Mouse (Mus musculus) c-Kit-positive CD71-positive TER-119-positive erythroid progenitor cells, embryonic 14.5 days (primary cell): ENCODE measurements around the gene Ccdc9.
A peak's percentile ranks its signal among the peaks of the same experiment; 100 is the strongest.
"Not testable (repeated sequence)": the region's sequence is repeated elsewhere in the genome, so short reads cannot be mapped to it uniquely, and the experiment has no call there.

ENCODE experiments used
- DNase-seq: peaks from one replicate; pipeline ENCODE4 v3.0.0-alpha.2; 2013; ENCODE audit warnings: low spot score

Ccdc9 gene

GRCm38 (mm10) chr7:16308093-16308492, 21.5 kb upstream of the Ccdc9 start, which contains the start of gene Bbc3:
Gene Bbc3, plus strand, starts transcription at chr7:16308393.
- not testable (repeated sequence) for DNase-seq

GRCm38 (mm10) chr7:16307141-16307540, 20.5 kb upstream of the Ccdc9 start:
- not testable (repeated sequence) for DNase-seq

DNA sequence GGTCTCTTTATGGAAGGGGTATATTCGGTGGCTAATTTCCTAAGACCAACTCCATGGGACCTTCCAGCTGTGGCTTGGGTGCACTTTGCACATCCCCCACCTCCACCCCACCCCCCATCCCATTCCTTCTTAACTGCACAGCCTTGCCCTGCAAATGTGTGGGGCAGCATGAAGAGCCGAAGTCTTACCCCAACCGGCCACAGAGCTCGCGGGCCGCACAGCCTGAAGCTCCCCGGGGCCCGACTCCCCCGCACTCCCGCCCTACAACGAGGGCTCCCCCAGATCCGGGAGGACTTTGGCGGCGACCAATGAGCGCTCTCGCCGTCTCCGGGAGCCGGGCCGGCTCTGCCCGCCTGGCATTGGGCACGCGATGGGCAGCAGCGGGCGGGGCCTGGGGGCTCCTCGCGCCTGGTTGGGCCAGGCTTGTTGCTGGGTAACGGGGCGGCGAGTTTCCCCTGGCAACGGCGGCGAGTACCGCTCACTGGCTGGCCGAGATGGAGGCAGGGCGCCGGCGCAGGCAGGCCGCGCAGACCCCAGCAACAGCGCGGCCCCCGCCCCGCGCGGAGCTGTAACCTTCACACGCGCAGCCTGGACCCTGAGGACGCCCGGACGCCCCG, 12.9 kb upstream of the Ccdc9 start:
- no peak for DNase-seq

DNA sequence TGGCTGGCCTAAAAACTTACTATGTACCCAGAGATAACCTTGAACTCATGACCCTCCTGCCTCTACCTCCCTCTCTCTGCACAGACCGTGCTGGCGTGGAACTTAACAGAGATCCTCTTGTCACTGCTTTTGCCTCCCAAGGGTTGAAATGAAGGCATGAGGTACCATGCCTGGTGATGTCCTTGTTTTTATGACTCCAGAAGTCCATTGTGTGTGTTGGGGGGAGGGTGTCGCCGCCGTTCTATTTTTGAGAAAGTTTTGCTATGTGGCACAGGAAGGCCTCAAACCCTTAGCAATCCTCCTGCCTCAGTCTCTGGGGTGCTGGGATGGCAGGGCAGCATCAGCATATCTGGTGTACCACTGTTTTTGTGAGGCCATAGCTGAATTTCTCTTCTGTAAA, 12.3 kb upstream of the Ccdc9 start:
- DNase-seq = no peak

GRCm38 (mm10) chr7:16297616-16298015, 11.0 kb upstream of the Ccdc9 start:
- no peak for DNase-seq

- DNase-seq = peak; percentile 75
These were observed 10.3 kb upstream of the Ccdc9 start for GRCm38 (mm10) chr7:16296766-16297390.

- DNase-seq = peak; percentile 69
These were observed 9.6 kb upstream of the Ccdc9 start for GRCm38 (mm10) chr7:16296146-16296545.

DNA sequence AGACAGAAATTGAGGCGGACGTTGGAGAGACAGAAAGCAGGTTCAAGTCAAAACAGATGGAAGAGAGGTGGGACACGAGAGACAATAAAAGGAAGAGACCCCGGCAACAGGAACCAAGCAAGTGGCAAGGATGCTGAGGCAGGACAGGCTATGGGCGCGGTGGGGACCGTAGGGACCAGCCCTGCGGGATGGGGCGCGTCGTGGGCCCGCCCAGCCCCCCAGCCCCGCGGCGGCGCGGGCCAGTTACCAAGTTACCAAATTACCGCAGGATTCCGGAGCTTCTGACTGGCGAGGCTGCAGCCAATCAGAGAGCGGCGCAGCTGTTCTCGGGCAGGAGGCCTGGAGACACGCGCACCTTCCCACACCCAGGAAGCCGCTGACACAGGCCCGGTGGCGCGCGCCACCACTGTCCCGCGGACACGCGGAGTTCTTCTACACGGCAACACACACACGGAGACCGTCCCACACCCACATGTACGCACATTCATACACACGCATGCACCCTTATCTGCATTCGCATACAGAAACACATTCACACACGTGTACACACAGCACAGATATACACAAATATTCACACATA, 8.8 kb upstream of the Ccdc9 start:
- DNase-seq = peak; percentile 83

DNA sequence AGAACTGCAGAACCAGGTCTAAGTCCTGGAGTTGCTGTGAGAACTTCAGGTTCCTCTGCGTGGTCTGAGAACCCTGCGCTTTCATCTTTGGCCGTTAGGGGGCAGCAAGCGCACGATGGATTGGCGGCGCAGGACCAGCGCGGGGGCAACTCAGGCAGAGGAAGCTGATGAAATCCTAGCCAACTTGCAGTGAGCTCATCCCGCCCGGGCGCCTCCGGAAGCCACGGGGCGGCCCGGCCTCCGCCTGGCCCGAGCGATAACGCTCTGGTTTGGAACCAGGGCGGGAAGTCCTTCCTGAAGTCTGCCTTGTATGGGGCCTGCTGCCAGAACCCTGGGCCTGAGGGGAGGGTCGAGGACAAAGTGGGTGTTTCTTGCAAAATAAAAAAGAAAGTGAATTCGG, 8.2 kb upstream of the Ccdc9 start:
- DNase-seq = peak; percentile 96

- peak; percentile 72 for DNase-seq
These were observed 7.8 kb upstream of the Ccdc9 start for GRCm38 (mm10) chr7:16294346-16294745.

DNA sequence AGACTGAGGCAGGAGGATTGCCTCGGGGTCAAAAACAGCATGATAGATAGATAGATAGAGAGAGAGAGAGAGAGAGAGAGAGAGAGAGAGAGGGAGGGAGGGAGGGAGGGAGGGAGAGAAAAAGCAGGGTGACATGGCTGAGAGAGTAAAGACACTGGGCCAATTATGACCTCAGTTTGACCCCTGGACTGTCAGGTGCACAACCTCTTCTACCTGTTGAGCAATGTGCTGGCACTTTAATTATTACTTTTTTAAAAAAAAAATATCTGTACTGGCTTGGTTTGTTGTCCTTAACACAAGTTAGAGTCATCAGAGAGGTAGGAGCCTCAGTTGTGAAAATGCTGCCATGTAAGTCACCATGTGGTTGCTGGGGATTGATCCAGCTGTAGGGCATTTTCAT, 1.2 kb upstream of the Ccdc9 start:
- no peak for DNase-seq

- DNase-seq = no peak
These were observed 421 bp upstream of the Ccdc9 start for GRCm38 (mm10) chr7:16287016-16287415.

DNA sequence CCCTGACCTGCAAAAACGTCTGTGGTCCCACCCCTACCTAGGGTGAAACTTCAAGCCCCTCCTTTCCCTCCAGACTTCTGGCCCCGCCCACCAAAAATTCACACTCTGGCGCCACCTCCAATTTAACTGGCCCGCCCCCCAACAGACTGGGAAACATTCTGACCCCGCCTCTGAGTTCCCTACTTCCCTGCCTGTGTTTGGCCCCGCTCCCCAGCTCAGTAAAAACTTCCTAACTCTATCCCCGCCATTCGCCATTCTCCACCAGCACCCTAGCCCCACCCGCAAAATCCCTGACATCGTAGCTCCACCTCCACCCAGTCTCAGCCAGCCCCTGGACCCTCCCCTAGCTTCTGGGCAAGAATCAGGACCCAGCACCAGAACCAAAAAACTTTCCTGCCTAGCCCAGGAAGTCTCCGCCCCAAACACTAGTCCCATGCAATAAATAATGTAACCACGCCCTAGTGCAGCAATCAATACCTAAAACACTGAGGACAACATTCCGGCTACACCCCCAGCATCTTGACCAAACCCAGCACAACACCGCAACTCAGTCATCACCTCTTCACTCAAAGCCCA, 1.1 kb downstream of the Ccdc9 start:
- DNase-seq = peak; percentile 71

- no peak for DNase-seq
These were observed 1.7 kb downstream of the Ccdc9 start for GRCm38 (mm10) chr7:16284904-16285303.

DNA sequence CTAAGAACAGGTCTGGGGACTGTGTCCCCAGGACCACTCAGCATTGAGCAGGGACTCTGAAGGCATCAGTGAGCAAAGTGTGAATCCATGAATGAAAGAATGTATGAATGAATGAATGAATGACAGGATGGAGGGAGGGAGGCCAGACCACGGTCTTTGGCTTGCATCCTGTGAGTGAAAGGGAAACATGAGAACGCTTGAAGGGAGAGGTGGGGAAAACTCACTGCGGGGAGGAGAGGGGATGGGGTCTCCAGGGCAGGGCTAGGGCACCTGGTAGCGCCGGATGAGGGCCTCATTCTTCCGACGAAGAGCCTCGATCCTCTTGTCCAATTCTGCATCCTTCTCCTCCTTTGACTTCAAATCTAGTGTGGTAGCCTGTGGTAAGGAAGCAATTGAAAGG, 2.6 kb downstream of the Ccdc9 start:
- no peak for DNase-seq

GRCm38 (mm10) chr7:16282334-16282733, 4.3 kb downstream of the Ccdc9 start:
- no peak for DNase-seq

GRCm38 (mm10) chr7:16280721-16281120, 5.9 kb downstream of the Ccdc9 start:
- DNase-seq = no peak

DNA sequence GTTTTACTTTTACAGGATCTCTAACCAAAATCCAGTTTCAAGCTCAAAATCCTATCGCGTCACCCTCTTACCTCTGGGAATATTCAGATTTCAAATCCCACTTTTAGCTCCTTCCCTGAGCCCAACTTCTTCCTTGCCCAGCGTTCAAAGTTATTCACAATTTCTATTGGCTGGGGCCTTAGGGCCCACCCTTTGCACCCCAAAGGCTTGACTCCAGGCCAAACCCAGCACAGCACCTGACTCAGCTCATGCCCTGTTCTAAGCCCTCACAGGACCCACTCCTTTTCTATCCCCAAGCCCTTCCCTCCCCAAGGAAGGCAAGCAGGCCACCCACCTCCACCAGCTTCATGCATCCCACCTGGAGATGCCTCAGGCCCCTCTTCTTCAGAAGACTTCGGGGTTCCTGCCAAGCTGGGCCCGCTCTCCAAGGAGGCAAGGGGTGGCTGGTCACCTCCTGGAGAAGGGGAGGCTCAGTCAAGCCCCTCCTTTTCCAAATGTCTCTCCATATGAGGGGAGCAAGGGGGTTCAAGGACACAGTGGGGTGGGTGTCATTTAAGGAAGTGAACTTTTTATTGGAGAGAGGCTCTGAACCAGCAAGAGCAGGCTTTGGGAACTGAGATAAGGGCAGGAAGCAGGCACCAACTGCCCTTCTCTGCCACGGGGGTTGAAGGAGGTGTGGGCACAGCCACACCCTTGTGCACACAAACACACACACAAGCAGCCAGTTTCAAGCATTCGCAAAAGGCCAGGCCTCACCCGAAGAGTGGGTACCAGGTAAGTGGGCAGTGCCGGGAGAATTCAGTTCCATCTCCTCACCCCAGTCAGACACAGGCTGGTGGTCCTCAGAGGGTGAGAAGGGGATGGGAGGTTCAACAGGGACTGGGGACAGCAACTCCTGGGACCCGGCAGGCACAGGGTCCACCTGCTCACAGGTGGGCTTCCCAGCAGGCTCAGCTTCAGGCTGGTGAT, 11.4 kb downstream of the Ccdc9 start:
- peak; percentile 51 for DNase-seq

- DNase-seq = peak; percentile 81
These were observed 12.8 kb downstream of the Ccdc9 start for GRCm38 (mm10) chr7:16273766-16274140.

- DNase-seq = peak; percentile 93
These were observed 13.4 kb downstream of the Ccdc9 start, which contains the start of gene Inafm1 for GRCm38 (mm10) chr7:16273081-16273765. Gene Inafm1, minus strand, starts transcription at chr7:16273617.

- peak; percentile 79 for DNase-seq
These were observed 13.9 kb downstream of the Ccdc9 start for GRCm38 (mm10) chr7:16272681-16273080.
